Mouse (Mus musculus) liver, embryonic 13.5 days (tissue): ENCODE measurements around the gene Zdhhc1. TPM values are rescaled to one million over a fixed set of nuclear protein-coding genes. Genes with fewer than 3 reads are reported as not detected.
A peak's percentile ranks its signal among the peaks of the same experiment; 100 is the strongest.

Experiments
- ATAC-seq: fragments of 200-750 bp; cut with Nextera tagmentation; 2 replicates; pipeline ENCODE4 v1.8.0; 2017; ENCODE audit warnings: low read depth, mild to moderate bottlenecking, moderate number of reproducible peaks, moderate library complexity
- DNase-seq: peaks from one replicate; pipeline ENCODE4 v3.0.0; 2022
- H3K27ac ChIP-seq: fragments of 300-500 bp; sonication (generic); 2 replicates; pipeline ENCODE4 v1.5.1; 2015; ENCODE audit warnings: moderate library complexity, mild to moderate bottlenecking, inconsistent platforms
- H3K27me3 ChIP-seq: fragments of 300-500 bp; sonication (generic); 2 replicates; pipeline ENCODE4 v1.6.1; 2015; ENCODE audit warnings: mild to moderate bottlenecking, inconsistent platforms
- H3K36me3 ChIP-seq: fragments of 300-500 bp; sonication (generic); 2 replicates; pipeline ENCODE4 v1.6.1; 2015; ENCODE audit warnings: mild to moderate bottlenecking, inconsistent platforms
- H3K4me1 ChIP-seq: fragments of 300-500 bp; sonication (generic); replicated peaks from 2 replicates; pipeline ENCODE4 v1.6.1; 2015; ENCODE audit warnings: inconsistent platforms
- H3K4me2 ChIP-seq: fragments of 300-500 bp; sonication (generic); 2 replicates; pipeline ENCODE4 v1.6.1; 2015; ENCODE audit warnings: inconsistent platforms, mild to moderate bottlenecking, moderate library complexity
- H3K4me3 ChIP-seq: fragments of 300-500 bp; sonication (generic); replicated peaks from 2 replicates; pipeline ENCODE4 v1.5.1; 2015; ENCODE audit warnings: mild to moderate bottlenecking, inconsistent platforms
- H3K9ac ChIP-seq: fragments of 300-500 bp; sonication (generic); 2 replicates; pipeline ENCODE4 v1.6.1; 2015; ENCODE audit warnings: mild to moderate bottlenecking, inconsistent platforms
- H3K9me3 ChIP-seq: fragments of 300-500 bp; sonication (generic); replicated peaks from 2 replicates; pipeline ENCODE4 v1.6.1; 2016; ENCODE audit warnings: inconsistent platforms
- WGBS: fragments of 180-500 bp; shearing (Covaris S2); methylation state at CpG from one replicate; pipeline ENCODE4 v1.1.7; 2015; ENCODE audit not compliant: insufficient replicate concordance; 5-methylcytosine and 5-hydroxymethylcytosine counted together
- polyA plus RNA-seq: library from polyadenylated mRNA; unstranded; fragments of >200 nt; fragmentation: Nextera tagmentation; extraction: Ambion mirVana; gene quantifications from 2 replicates; pipeline ENCODE4 v1.2.1, GENCODE M21; 2015

The Zdhhc1 gene
- polyA plus RNA-seq, 1 experiment from 2014 or later = 2.1 TPM

GRCm38 (mm10) chr8:105516018-105516645 lies 19.4 kb upstream of the Zdhhc1 start:
- H3K27me3 ChIP-seq = peaks cover 60% of the 10 kb centered on the region
- 0 out of 2 replicates have a peak overlapping the region, but pooled peaks have one; percentile 3 for H3K4me2 ChIP-seq
- 12% methylated on average over 12 of the region's 12 CpGs for WGBS
- no peak for ATAC-seq
- DNase-seq = peak; percentile 61
- no peaks in the 10 kb centered on the region for H3K36me3 ChIP-seq
- H3K27ac ChIP-seq = no peak overlapping the region
- no peak overlapping the region for H3K9ac ChIP-seq
- no peaks in the 10 kb centered on the region for H3K9me3 ChIP-seq
- H3K4me3 ChIP-seq = no peak overlapping the region
- H3K4me1 ChIP-seq = peaks cover 40% of the 10 kb centered on the region

GRCm38 (mm10) chr8:105514656-105515055 lies 18.0 kb upstream of the Zdhhc1 start:
- Histone ChIP-seq H3K36me3 (no peaks in the 10 kb centered on the region), H3K9ac (no peak overlapping the region), H3K4me2 (no peak overlapping the region), H3K27me3 (peaks cover 46% of the 10 kb centered on the region), H3K4me1 (peaks cover 40% of the 10 kb centered on the region), H3K27ac (no peak overlapping the region), H3K9me3 (no peaks in the 10 kb centered on the region), H3K4me3 (no peak overlapping the region)
- 61% methylated on average over 5 of the region's 5 CpGs for WGBS
- DNase-seq (no peak), ATAC-seq (no peak)

GRCm38 (mm10) chr8:105514194-105514593 lies 17.5 kb upstream of the Zdhhc1 start:
- peaks cover 42% of the 10 kb centered on the region for H3K27me3 ChIP-seq
- no peak for DNase-seq
- H3K9ac ChIP-seq = no peak overlapping the region

DNA sequence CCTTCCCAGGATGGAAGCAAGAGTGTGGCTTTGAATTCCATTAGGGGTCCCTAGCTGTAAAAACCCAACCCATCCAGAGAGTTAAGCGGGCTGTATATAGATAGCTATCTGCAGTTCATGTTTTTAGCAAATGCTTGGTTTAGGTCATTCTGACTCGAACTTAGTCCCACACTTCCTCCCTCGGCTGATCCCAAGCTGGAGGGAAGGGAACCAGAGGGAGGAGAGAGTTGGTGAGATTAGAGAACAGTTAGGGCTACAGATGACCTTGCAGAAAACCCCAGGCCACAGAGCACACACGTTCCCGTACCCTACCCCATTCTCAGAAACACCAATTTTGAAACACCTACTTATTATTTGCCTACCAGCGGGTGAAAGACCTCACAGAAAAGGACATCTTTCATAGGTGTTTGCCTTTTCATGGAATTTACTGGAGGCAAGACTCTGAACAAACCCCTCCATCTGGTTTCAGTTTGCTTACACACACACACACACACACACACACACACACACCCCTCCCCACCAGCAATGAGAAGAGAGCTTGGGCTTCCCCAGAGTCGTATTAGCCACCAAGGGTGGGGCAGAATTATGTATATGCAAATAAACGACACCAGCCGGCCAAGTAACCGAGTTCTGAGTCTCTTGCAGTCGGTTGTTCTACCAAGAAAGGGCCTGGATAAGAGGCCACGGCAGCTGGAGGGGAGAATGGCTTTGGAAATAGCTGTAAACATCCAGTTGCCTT lies 13.5 kb upstream of the Zdhhc1 start:
- no peaks in the 10 kb centered on the region for H3K36me3 ChIP-seq
- no peak overlapping the region for H3K4me2 ChIP-seq
- peaks cover 16% of the 10 kb centered on the region for H3K4me1 ChIP-seq
- peaks cover 7% of the 10 kb centered on the region for H3K27me3 ChIP-seq
- WGBS = 22% methylated on average over 12 of the region's 12 CpGs
- no peaks in the 10 kb centered on the region for H3K9me3 ChIP-seq
- no peak overlapping the region for H3K4me3 ChIP-seq
- no peak overlapping the region for H3K9ac ChIP-seq
- no peak for ATAC-seq
- no peak for DNase-seq
- no peak overlapping the region for H3K27ac ChIP-seq

More at GRCm38 (mm10) chr8:105514194-105514593, 17.5 kb upstream of the Zdhhc1 start:
- no peak overlapping the region for H3K4me3 ChIP-seq
- H3K27ac ChIP-seq = no peak overlapping the region
- H3K36me3 ChIP-seq = no peaks in the 10 kb centered on the region
- WGBS = 68% methylated on average over 6 of the region's 6 CpGs
- H3K9me3 ChIP-seq = no peaks in the 10 kb centered on the region
- H3K4me1 ChIP-seq = peaks cover 38% of the 10 kb centered on the region
- no peak overlapping the region for H3K4me2 ChIP-seq
- no peak for ATAC-seq

DNA sequence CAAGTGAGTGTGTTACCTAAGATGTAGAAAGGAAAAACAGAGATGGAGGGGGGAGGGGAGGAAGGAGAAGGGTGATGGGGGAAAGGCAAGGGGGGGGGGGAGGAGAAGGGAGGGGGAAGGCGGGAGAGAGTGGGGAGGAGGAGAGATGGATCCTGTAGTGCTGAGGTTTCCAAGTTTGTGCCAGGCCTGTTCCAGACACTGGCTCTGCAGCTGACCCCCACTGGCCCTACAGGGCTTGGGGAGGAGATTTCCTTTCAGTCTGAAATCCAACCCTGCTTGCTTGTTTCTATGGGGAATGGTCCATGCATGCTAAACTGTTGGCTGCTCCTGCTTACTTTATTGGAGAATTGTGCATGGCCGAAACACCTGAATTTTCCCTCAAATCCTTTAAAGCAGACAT lies 12.1 kb upstream of the Zdhhc1 start:
- H3K4me2 ChIP-seq = no peak overlapping the region
- no peak overlapping the region for H3K9ac ChIP-seq
- DNase-seq (no peak), ATAC-seq (no peak)
- H3K9me3 ChIP-seq = no peaks in the 10 kb centered on the region
- no peaks in the 10 kb centered on the region for H3K27me3 ChIP-seq
- 71% methylated on average over 1 of the region's 2 CpGs for WGBS
- peaks cover 12% of the 10 kb centered on the region for H3K4me1 ChIP-seq
- H3K36me3 ChIP-seq = no peaks in the 10 kb centered on the region
- H3K4me3 ChIP-seq = no peak overlapping the region
- no peak overlapping the region for H3K27ac ChIP-seq

- H3K4me1 ChIP-seq = peaks cover 12% of the 10 kb centered on the region
- H3K9ac ChIP-seq = no peak overlapping the region
- no peak for DNase-seq
- H3K27me3 ChIP-seq = no peaks in the 10 kb centered on the region
- 58% methylated on average over 6 of the region's 6 CpGs for WGBS
- H3K4me3 ChIP-seq = no peak overlapping the region
- H3K4me2 ChIP-seq = no peak overlapping the region
- no peaks in the 10 kb centered on the region for H3K36me3 ChIP-seq
- ATAC-seq = no peak
- no peaks in the 10 kb centered on the region for H3K9me3 ChIP-seq
- no peak overlapping the region for H3K27ac ChIP-seq
These were observed 10.3 kb upstream of the Zdhhc1 start for GRCm38 (mm10) chr8:105506977-105507376.

DNA sequence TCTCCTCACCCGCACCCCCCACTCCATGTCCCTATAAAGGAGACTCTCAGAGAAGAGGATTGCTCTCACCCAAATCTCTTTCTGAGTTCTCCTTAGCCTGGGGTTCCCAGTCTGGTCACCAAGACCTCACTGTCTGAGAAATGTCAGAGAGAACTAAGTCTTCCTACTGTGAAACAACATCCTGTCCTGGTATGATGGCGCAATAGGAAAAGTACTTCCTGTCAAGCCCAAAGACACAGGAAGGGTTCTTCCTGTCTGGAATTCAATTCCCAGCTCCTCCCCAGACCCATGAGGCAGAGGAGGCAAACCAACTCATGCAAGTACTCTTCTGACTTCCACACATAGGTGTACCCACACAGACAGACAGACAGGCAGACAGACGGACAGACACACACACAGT lies 7.9 kb upstream of the Zdhhc1 start:
- H3K4me1 ChIP-seq = peaks cover 4% of the 10 kb centered on the region
- 59% methylated on average over 3 of the region's 3 CpGs for WGBS
- H3K9me3 ChIP-seq = no peaks in the 10 kb centered on the region
- H3K9ac ChIP-seq = no peak overlapping the region
- no peaks in the 10 kb centered on the region for H3K36me3 ChIP-seq
- DNase-seq (no peak), ATAC-seq (no peak)
- no peak overlapping the region for H3K27ac ChIP-seq
- H3K27me3 ChIP-seq = no peaks in the 10 kb centered on the region
- no peak overlapping the region for H3K4me3 ChIP-seq
- H3K4me2 ChIP-seq = no peak overlapping the region

- Histone ChIP-seq H3K9me3 (no peaks in the 10 kb centered on the region), H3K4me3 (peak overlapping the region; percentile 38), H3K4me2 (peak overlapping the region; percentile 49), H3K36me3 (no peaks in the 10 kb centered on the region), H3K27me3 (peaks cover 13% of the 10 kb centered on the region; the same call in 1 of the 2 replicates), H3K9ac (peak overlapping the region; percentile 14; the same call in 1 of the 2 replicates), H3K27ac (no peak overlapping the region), H3K4me1 (peaks cover 28% of the 10 kb centered on the region)
- no peak for DNase-seq
- no peak for ATAC-seq
- WGBS = 27% methylated on average over 12 of the region's 12 CpGs
These were observed 3.1 kb upstream of the Zdhhc1 start for GRCm38 (mm10) chr8:105499787-105500186.

DNA sequence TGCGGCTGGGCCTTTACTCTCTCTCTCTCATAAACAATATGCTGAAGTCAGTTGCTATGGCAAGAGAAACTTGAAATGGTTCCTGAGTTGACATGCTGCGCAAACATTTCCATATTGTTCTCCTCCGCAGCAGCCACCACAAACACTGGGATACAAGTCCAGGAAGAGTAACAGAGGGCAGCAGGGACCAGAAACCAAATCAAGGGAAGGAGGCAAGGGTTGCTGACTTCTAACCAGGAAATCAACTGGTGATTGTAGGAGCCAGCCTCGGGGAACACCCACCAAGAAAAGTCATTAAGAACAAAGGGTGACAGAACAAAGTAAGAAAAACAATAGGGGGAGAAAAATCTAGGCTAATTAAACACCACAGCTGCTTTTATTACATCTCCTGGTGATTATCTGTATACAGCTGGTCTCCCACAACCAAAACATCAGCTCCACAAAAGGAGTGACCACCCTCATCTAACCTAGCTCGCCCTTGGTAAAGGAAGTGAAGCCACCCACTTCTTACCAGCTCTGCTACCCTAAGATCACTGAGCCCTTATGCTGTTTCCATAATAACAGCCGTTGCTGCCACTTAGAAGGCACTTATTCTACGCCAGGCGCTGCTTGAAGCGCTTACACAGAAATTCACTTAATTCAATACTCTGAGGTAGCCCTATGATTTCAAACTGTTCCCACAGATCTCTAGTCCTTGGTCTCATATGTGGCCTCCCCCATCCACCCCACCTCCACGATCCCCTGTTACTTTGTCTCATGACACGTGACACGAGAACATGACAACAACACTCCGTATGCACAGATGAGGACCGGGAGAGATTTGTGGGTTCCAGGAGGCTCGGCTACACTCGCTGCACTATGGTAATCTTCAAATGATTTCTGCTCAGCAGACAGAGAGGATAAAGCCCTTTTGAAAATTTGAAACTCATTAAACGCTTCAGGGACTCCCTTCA lies 1.1 kb downstream of the Zdhhc1 start:
- H3K27me3 ChIP-seq = peaks cover 13% of the 10 kb centered on the region; the same call in 1 of the 2 replicates
- DNase-seq (no peak), ATAC-seq (no peak)
- H3K4me3 ChIP-seq = peak overlapping the region; percentile 76
- no peak overlapping the region for H3K27ac ChIP-seq
- peaks cover 41% of the 10 kb centered on the region for H3K4me1 ChIP-seq
- WGBS = 61% methylated on average over 17 of the region's 17 CpGs
- peak overlapping the region; percentile 78 for H3K9ac ChIP-seq
- H3K4me2 ChIP-seq = peak overlapping the region; percentile 95
- H3K9me3 ChIP-seq = no peaks in the 10 kb centered on the region
- H3K36me3 ChIP-seq = no peaks in the 10 kb centered on the region

GRCm38 (mm10) chr8:105494566-105494965 lies 2.1 kb downstream of the Zdhhc1 start:
- peaks cover 13% of the 10 kb centered on the region; the same call in 1 of the 2 replicates for H3K27me3 ChIP-seq
- no peak overlapping the region for H3K4me2 ChIP-seq
- H3K9me3 ChIP-seq = no peaks in the 10 kb centered on the region
- no peak overlapping the region for H3K27ac ChIP-seq
- H3K36me3 ChIP-seq = no peaks in the 10 kb centered on the region
- no peak overlapping the region for H3K4me3 ChIP-seq
- ATAC-seq = no peak
- peaks cover 40% of the 10 kb centered on the region for H3K4me1 ChIP-seq
- WGBS = 78% methylated on average over 3 of the region's 3 CpGs
- no peak for DNase-seq
- no peak overlapping the region for H3K9ac ChIP-seq

DNA sequence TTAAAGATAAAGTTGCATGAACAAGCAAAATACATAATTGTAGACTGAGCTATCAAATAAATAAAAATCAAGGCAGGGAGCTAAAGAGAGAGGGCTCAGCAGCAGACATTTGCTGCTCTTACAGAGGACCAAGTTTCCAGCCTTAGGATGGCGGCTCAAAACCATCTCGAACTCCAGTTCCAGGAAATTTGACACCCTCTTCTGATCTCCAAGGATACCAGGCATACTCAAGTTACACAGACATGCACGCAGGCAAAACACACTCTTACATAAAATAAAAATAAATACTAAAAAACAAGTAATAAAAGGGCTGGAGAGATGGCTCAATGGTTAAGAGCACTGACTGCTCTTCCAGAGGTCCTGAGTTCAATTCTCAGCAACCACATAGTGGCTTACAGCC lies 3.2 kb downstream of the Zdhhc1 start:
- Histone ChIP-seq H3K4me1 (peaks cover 34% of the 10 kb centered on the region), H3K27me3 (peaks cover 13% of the 10 kb centered on the region; the same call in 1 of the 2 replicates), H3K9ac (no peak overlapping the region), H3K27ac (no peak overlapping the region), H3K9me3 (no peaks in the 10 kb centered on the region), H3K36me3 (no peaks in the 10 kb centered on the region), H3K4me3 (no peak overlapping the region), H3K4me2 (no peak overlapping the region)
- ATAC-seq (no peak), DNase-seq (no peak)
- 61% methylated on average over 3 of the region's 3 CpGs for WGBS
